Mouse (Mus musculus): Measurements from ENCODE around the gene Cldn19. TPM values are rescaled to one million over a fixed set of nuclear protein-coding genes. Genes with fewer than 3 reads are reported as not detected.

Gene Cldn19
- polyA plus RNA-seq, 1 experiment from 2014 or later, result 0.59 TPM

- WGBS, result 3% methylated on average over 24 of the region's 24 CpGs
- Histone ChIP-seq H3K9ac (peak overlapping the region; percentile 99), H3K9me3 (no peaks in the 10 kb centered on the region), H3K27me3 (no peaks in the 10 kb centered on the region), H3K36me3 (replicated peaks) (peaks cover 19% of the 10 kb centered on the region), H3K4me3 (replicated peaks) (peak overlapping the region; percentile 100), H3K4me1 (peaks cover 33% of the 10 kb centered on the region), H3K4me2 (peak overlapping the region; percentile 83), H3K27ac (peak overlapping the region; percentile 94)
- no peak for ATAC-seq (ENCODE audit: low FRiP score)
Observed at GRCm38 (mm10) chr4:119292771-119293573, 37.8 kb downstream of the Cldn19 start.

- Histone ChIP-seq H3K9me3 (no peaks in the 10 kb centered on the region), H3K27ac (peak overlapping the region; percentile 94), H3K4me2 (peak overlapping the region; percentile 83), H3K4me3 (replicated peaks) (peak overlapping the region; percentile 100), H3K9ac (peak overlapping the region; percentile 99), H3K27me3 (no peaks in the 10 kb centered on the region), H3K36me3 (replicated peaks) (peaks cover 14% of the 10 kb centered on the region), H3K4me1 (peaks cover 29% of the 10 kb centered on the region)
- WGBS, result under 1% methylated on average over 59 of the region's 80 CpGs
- peak; percentile 45 for ATAC-seq (ENCODE audit: low FRiP score)
Observed at GRCm38 (mm10) chr4:119293574-119294258, 38.5 kb downstream of the Cldn19 start.

GRCm38 (mm10) chr4:119294415-119295133 lies 39.4 kb downstream of the Cldn19 start, which contains the start of gene Ybx1:
Gene Ybx1, minus strand, starts transcription at chr4:119294604.
- Histone ChIP-seq H3K4me2 (peak within 1 kb of the TSS; percentile 83), H3K9ac (peak within 1 kb of the TSS; percentile 99), H3K9me3 (no peaks in the 10 kb centered on the region), H3K4me1 (peaks cover 26% of the 10 kb centered on the region), H3K27ac (peak within 1 kb of the TSS; percentile 94), H3K4me3 (replicated peaks) (peak within 1 kb of the TSS; percentile 100), H3K36me3 (replicated peaks) (peaks cover 10% of the 10 kb centered on the region), H3K27me3 (no peaks in the 10 kb centered on the region)
- under 1% methylated on average over 58 of the region's 61 CpGs for WGBS
- peak; percentile 99 for ATAC-seq (ENCODE audit: low FRiP score)

- 8% methylated on average over 6 of the region's 6 CpGs for WGBS
Observed at GRCm38 (mm10) chr4:119295134-119295453, 39.9 kb downstream of the Cldn19 start.

GRCm38 (mm10) chr4:119297361-119297760 lies 42.1 kb downstream of the Cldn19 start:
- H3K4me3 ChIP-seq (replicated peaks), result no peak overlapping the region
- no peak overlapping the region for H3K4me2 ChIP-seq
- H3K4me1 ChIP-seq, result peaks cover 8% of the 10 kb centered on the region
- no peaks in the 10 kb centered on the region for H3K27me3 ChIP-seq
- H3K9me3 ChIP-seq, result no peaks in the 10 kb centered on the region
- no peaks in the 10 kb centered on the region for H3K36me3 ChIP-seq (replicated peaks)
- 90% methylated on average over 2 of the region's 2 CpGs for WGBS
- H3K9ac ChIP-seq, result no peak overlapping the region
- no peak overlapping the region for H3K27ac ChIP-seq
- no peak for ATAC-seq (ENCODE audit: low FRiP score)

More at GRCm38 (mm10) chr4:119295134-119295453, 39.9 kb downstream of the Cldn19 start:
- ATAC-seq (ENCODE audit: low FRiP score), result no peak
- Histone ChIP-seq H3K4me3 (replicated peaks) (peak overlapping the region; percentile 100), H3K9ac (peak overlapping the region; percentile 99), H3K9me3 (no peaks in the 10 kb centered on the region), H3K4me1 (peaks cover 26% of the 10 kb centered on the region), H3K27ac (peak overlapping the region; percentile 88), H3K4me2 (peak overlapping the region; percentile 67), H3K27me3 (no peaks in the 10 kb centered on the region), H3K36me3 (replicated peaks) (peaks cover 10% of the 10 kb centered on the region)

GRCm38 (mm10) chr4:119300761-119301160 lies 45.5 kb downstream of the Cldn19 start:
- H3K27me3 ChIP-seq, result no peaks in the 10 kb centered on the region
- WGBS, result 94% methylated on average over 3 of the region's 3 CpGs
- no peak overlapping the region for H3K4me3 ChIP-seq (replicated peaks)
- no peak overlapping the region for H3K4me2 ChIP-seq
- no peaks in the 10 kb centered on the region for H3K36me3 ChIP-seq (replicated peaks)
- H3K4me1 ChIP-seq, result no peaks in the 10 kb centered on the region
- H3K9me3 ChIP-seq, result no peaks in the 10 kb centered on the region
- H3K9ac ChIP-seq, result no peak overlapping the region
- H3K27ac ChIP-seq, result no peak overlapping the region
- ATAC-seq (ENCODE audit: low FRiP score), result no peak

- Histone ChIP-seq H3K36me3 (replicated peaks) (peaks cover 2% of the 10 kb centered on the region), H3K9ac (no peak overlapping the region), H3K27ac (no peak overlapping the region), H3K4me1 (no peaks in the 10 kb centered on the region), H3K4me2 (no peak overlapping the region), H3K4me3 (replicated peaks) (no peak overlapping the region), H3K27me3 (no peaks in the 10 kb centered on the region), H3K9me3 (no peaks in the 10 kb centered on the region)
- WGBS, result 89% methylated on average over 3 of the region's 3 CpGs
- ATAC-seq (ENCODE audit: low FRiP score), result no peak
Observed at GRCm38 (mm10) chr4:119301777-119302176, 46.6 kb downstream of the Cldn19 start.

- WGBS, result 93% methylated on average over 8 of the region's 8 CpGs
- no peak overlapping the region for H3K4me3 ChIP-seq (replicated peaks)
Observed at GRCm38 (mm10) chr4:119303291-119303690, 48.1 kb downstream of the Cldn19 start.

GRCm38 (mm10) chr4:119305418-119305817 lies 50.2 kb downstream of the Cldn19 start:
- Histone ChIP-seq H3K9me3 (no peaks in the 10 kb centered on the region), H3K4me1 (no peaks in the 10 kb centered on the region), H3K4me3 (replicated peaks) (no peak overlapping the region), H3K4me2 (no peak overlapping the region), H3K9ac (no peak overlapping the region), H3K36me3 (replicated peaks) (peaks cover 32% of the 10 kb centered on the region), H3K27ac (no peak overlapping the region), H3K27me3 (no peaks in the 10 kb centered on the region)
- WGBS, result 87% methylated on average over 5 of the region's 5 CpGs
- no peak for ATAC-seq (ENCODE audit: low FRiP score)

More at GRCm38 (mm10) chr4:119303291-119303690, 48.1 kb downstream of the Cldn19 start:
- no peaks in the 10 kb centered on the region for H3K27me3 ChIP-seq
- H3K9me3 ChIP-seq, result no peaks in the 10 kb centered on the region
- peaks cover 18% of the 10 kb centered on the region for H3K36me3 ChIP-seq (replicated peaks)
- no peaks in the 10 kb centered on the region for H3K4me1 ChIP-seq
- no peak overlapping the region for H3K4me2 ChIP-seq
- H3K27ac ChIP-seq, result no peak overlapping the region
- no peak for ATAC-seq (ENCODE audit: low FRiP score)
- H3K9ac ChIP-seq, result no peak overlapping the region

Other genes starting within 250 kb of the Cldn19 start
- gene Slc2a1, start 146.7 kb upstream of the Cldn19 start, polyA plus RNA-seq (2016; fragmentation: Nextera tagmentation; extraction: Ambion mirVana), result 110 and 113 TPM in 2 replicates
- gene Zfp691, start 81.2 kb upstream of the Cldn19 start, polyA plus RNA-seq (2016; fragmentation: Nextera tagmentation; extraction: Ambion mirVana), result 7.8 and 9.9 TPM in 2 replicates
- gene Ermap, start 65.4 kb upstream of the Cldn19 start, polyA plus RNA-seq (2016; fragmentation: Nextera tagmentation; extraction: Ambion mirVana), result 3.6 and 5.1 TPM in 2 replicates
- gene Svbp, start 60.1 kb upstream of the Cldn19 start, polyA plus RNA-seq (2016; fragmentation: Nextera tagmentation; extraction: Ambion mirVana), result 156 and 162 TPM in 2 replicates
- not detected in 2 replicates for gene Tmem269, start 37.2 kb upstream of the Cldn19 start, polyA plus RNA-seq (2016; fragmentation: Nextera tagmentation; extraction: Ambion mirVana)
- 36.2 and 37.8 TPM in 2 replicates for gene AU022252, start 22.7 kb upstream of the Cldn19 start, polyA plus RNA-seq (2016; fragmentation: Nextera tagmentation; extraction: Ambion mirVana)
- gene P3h1, start 22.5 kb upstream of the Cldn19 start, polyA plus RNA-seq (2016; fragmentation: Nextera tagmentation; extraction: Ambion mirVana), result 10.3 and 15.7 TPM in 2 replicates
- gene Ybx1, start 39.2 kb downstream of the Cldn19 start, polyA plus RNA-seq (2016; fragmentation: Nextera tagmentation; extraction: Ambion mirVana), result 1,255 and 1,318 TPM in 2 replicates
- gene Ppih, start 65.1 kb downstream of the Cldn19 start, polyA plus RNA-seq (2016; fragmentation: Nextera tagmentation; extraction: Ambion mirVana), result 117 and 118 TPM in 2 replicates
- gene Ccdc30, start 160.1 kb downstream of the Cldn19 start, polyA plus RNA-seq (2016; fragmentation: Nextera tagmentation; extraction: Ambion mirVana), result 11.8 and 13.4 TPM in 2 replicates
- gene Ppcs, start 167.0 kb downstream of the Cldn19 start, polyA plus RNA-seq (2016; fragmentation: Nextera tagmentation; extraction: Ambion mirVana), result 19.5 and 21.0 TPM in 2 replicates
- gene Zmynd12, start 167.4 kb downstream of the Cldn19 start, polyA plus RNA-seq (2016; fragmentation: Nextera tagmentation; extraction: Ambion mirVana), result 0.31 TPM in 1 of 2 replicates, not detected in the other
- gene Rimkla, start 237.2 kb downstream of the Cldn19 start, polyA plus RNA-seq (2016; fragmentation: Nextera tagmentation; extraction: Ambion mirVana), result 8.5 and 11.2 TPM in 2 replicates

All from forebrain, embryonic 12.5 days (tissue).